Mouse (Mus musculus) Muller cell, postnatal 12 days (primary cell): ENCODE results near the gene Fgfr2.

ENCODE experiments used
- DNase-seq: peaks from one replicate; pipeline ENCODE4 v3.0.0-alpha.2; 2015; ENCODE audit errors: inconsistent ontology term

The Fgfr2 gene

DNA sequence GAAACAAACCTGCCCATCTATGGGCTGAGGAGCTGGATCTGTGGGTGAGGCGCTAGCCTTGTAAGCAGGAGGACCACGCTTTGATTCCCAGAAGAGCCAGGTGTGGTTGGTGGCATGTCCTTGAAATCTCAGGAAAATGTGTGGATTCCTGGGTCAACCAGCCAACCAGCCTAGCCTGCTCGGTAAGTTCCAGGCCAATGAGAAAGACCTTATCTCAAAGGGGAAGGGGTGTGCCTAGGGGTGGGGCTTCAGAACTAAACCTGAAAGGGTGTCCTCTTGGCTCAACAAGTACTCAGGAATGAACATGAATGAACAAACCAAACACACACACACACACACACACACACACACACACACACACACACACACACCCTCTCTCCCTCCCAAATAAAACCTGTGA is 81.4 kb downstream of the Fgfr2 start:
- no peak for DNase-seq

DNA sequence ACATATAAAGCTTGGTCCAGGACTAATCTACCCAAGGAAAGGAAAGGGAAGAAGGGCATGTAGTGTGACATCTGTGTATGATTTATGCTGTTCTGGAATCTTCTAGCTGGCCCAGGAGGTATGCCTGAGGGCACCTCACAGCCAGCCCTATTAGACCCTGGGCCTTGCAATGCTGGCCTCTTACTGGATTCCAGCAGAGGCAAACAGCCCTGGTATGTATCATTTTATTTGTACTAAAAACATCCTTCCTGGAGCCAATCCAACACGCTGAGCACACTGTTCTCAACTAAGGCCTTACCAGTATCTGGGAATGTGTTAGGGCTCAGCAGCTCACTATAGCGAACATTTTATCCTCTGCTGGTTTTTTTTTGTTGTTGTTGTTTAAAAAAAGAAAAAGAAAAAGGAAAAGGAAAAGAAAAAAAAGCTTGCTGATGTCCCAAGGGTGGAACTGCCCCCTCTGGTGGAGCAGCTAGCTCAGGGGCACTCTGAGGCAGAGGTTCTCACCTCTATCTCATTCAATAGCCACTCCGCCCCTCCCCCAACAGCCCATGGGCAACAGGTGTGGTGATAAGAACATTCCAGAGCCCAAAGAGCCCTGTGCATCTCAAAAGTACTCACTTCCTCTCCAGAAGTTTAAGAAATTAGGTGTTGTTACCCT is 82.3 kb downstream of the Fgfr2 start:
- DNase-seq = peak; percentile 44

DNA sequence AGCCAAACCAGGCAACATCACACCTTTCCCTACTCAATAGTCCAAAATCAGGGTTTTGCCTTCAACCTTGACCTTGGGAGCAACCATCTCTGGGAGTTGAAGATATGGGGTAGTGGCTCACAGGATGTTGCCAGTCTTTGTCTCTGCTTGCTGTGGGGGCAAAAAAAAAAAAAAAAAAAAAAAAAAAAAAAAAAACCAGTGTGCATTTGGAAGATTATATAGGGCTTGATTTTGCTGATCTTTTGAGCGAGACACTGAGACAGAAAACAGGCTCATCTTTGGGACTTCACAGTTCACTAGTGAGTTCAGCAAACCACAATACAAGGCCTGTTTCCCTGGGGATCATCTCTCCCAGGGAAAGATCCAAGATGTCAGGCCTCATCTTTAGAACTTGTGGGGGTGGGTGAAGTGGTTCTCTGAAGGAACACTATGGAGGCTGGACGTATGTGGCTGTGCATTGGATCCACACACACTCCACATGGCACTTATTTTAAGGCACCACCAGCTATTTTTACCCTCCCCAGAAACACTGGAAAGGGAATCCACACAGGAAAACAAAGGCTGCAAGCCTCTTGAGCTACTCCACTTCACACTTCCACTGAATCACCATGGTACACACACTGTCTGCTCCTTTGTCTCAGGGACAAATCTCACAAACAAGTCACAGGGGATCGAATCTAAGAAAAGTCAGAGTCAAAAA is 83.4 kb downstream of the Fgfr2 start:
- no peak for DNase-seq

DNA sequence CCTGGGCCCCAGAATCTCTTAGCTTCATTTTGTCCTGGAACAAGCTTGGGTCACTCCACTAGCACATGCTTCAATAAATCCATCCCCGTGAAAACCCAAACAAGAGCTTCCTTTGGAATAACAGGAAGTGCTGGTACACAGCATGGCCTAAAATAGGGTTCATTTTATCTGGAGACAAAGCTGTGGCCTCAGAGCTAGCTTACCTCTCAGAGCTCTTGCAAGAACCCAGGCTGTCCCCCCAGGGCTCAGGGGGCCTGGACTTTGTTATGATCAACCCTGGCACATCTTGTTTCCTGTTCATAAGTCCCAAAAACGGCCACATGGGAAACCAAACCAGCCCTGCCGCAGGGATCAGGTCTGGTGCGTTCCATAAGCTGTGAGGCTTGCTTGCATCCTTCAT is 85.5 kb downstream of the Fgfr2 start:
- no peak for DNase-seq

DNA sequence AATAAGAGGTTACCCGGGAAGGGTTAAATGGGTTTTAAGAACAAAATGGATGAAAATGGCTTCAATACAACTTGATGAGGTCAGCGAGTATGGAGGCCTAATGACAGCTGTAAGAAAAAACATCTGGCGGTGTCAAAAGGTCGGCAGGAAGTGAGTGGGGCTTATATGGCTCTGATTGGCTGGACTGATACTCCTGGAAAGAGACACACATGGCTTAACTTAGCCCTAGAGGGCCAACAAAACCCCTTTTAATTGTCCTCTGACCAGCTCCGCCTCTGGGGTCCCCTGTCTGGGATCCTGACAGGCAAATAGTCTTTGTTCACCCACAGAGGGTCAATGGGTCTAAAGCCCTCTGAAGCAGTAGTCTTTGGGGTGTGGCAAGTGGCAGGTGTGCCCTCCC is 85.9 kb downstream of the Fgfr2 start:
- no peak for DNase-seq

DNA sequence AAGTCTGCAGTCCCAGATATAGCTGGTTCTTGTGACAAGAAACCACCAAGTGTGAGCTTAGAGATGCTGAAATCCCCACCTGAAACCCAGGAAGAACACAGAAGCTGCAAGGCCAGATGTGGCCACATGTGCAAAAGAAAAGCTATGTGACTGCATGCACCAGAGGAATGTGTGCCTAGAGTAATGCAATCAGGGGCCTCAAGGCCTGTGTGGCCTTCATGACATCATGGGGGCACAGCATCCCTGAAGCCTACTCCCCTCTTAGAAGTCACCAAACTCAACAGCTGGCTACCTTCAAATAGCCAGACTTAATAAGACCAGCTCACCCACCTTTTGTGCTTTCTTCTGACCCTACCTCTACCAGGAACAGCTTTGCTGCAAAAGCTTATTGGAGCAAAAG is 87.2 kb downstream of the Fgfr2 start:
- DNase-seq = no peak

DNA sequence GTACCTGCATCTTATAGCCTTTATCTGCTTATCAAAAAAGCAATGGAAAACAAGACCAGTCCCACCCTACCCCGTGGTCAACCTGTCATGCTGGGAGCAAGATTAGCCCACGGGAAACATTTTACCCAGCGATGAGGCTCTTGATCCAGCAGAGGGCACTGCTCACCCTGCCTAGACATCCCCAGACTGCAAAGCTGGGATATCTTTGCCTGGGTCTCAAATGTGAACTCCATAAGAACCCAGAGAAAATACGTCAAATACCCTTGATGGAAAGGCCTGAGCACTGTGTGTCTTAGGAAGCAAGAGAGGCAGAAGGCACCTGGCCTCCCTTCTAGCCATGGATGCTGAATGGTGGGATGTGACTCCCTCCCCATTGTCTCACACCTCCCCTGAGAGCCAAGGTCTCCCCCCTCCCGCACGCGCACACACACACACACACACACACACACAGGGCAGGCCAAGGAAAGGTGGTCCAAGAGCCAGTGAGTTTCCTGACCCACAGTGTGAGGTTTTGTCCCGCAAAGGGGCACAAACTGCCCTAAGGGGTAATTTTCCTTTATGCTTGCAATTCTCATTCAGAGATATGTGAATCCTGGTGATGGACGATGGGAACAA is 90.5 kb downstream of the Fgfr2 start:
- DNase-seq = peak; percentile 67

DNA sequence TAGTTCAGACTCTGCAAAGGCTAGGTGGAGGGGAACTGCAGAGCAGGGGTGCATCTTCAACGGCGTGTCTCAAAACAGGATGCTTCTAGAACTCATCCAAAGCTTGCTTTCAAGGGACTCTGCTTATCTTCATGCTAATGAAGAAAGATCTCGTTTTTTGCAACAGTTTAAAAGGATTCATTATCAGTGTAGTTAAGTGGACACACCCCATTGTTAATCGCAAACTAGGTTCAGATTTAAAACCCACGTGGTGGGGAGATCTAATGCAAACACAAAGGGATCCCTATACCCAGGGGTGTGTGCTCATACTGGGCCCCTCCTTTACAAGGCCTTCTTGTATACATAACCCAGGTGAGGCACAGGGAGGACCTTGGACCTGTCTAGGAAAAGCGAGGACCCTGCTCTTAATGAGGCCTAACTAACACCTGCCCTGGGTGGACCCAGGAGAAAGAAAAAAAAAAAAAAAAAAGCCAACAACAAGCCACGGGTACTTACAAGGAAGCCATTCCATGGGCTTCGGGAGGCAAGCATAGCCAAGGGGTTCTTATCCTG is 93.6 kb downstream of the Fgfr2 start:
- DNase-seq = no peak

DNA sequence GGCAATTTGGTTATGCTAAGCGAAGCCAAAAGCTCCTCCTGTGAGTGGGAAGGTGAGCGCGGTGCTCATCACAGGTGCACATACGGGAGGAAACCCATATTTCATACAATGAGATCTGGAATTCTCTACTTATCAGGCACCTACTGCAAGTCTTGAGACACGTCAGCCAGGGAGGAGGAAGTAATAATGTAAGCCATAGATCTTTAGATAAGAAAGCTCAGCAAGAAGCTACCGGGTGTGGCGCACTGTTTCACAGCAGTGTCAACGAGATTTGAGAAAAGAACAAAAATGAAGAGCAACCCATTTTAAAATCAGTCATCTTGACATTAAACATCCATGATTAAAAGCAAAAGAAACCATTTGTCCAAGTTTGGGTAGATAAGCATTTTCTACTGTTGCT is 94.1 kb downstream of the Fgfr2 start:
- DNase-seq = no peak

DNA sequence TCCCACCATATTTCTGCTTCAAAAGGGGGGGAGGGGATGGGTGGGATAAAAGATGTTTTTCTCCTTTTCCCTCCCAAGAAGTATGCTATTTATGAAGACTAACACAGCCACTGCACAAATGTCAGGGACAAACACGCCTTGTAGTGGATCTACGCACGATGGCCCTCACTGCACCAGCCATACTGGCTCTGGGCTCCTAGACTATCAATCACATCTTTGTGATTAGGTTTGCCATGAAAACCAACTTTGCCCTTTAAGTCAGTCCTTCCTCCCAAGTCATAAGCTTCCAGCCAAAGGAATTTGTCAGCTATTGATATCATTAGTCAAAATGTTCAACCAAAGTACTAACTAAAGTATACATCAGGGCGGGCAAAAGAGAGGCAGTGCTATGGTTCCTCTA is 95.2 kb downstream of the Fgfr2 start:
- DNase-seq = no peak

DNA sequence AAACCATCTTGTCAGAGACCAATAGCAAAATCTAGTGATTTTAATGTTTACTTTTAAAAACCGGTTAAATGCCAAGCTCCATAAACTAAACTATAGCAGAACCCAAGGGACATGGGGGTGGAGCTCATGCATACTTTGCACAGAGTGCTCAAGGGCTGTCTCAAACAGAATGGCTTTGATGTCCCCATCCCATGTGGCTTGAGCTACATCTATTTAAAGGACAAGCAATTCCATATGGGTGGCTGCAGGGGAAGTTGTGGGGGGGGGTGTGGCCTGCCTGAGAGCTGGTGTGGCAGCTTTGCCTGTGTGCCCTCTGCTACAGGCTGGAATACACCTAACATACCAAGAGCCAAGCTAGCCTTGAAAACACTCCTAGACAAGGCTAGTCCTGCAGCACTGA is 98.5 kb downstream of the Fgfr2 start:
- no peak for DNase-seq

DNA sequence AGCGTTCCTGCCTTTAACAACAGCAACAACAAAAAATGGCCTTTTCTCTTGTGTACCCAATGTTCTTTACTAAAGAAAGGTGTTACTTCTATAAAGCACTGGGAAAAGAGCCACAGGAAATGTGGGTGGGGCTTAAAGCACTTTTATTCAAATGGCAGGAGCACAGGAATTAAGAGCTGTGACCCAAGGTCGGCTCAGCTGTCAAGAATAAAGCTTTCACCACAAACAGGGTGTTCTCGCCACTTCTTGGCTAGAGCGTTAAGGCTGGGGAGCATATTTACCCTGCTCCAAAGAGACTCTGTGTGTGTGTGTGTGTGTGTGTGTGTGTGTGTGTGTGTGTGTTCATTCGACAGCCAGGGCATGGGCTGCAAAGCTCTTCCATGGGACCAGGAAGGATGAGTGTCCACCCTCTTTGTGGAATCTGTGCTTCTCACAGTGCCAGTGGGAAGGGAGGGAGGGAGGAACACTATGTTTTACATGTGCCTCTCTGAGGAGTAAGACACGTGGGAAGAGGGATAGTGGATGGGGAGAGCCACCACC is 103.6 kb downstream of the Fgfr2 start:
- DNase-seq = no peak

DNA sequence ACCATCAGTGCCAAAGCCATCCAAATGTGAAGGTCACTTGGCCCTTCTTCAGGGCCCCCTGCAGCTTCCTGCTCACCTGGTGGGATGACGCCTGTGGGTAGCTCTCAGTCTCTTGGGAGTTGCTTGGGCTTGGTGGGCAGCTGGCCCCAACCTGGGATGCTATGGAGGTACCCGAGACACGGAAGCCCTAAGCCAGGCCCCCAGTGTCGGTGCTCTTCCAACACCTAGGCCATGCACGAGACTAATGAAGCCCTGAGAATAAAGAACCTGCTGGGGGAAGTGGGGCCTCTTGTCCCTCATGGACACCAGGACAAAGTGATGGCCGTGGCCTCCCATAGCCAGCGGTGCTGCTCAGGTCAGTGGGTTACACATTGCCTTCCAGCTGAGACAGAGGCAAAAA is 104.2 kb downstream of the Fgfr2 start:
- no peak for DNase-seq

DNA sequence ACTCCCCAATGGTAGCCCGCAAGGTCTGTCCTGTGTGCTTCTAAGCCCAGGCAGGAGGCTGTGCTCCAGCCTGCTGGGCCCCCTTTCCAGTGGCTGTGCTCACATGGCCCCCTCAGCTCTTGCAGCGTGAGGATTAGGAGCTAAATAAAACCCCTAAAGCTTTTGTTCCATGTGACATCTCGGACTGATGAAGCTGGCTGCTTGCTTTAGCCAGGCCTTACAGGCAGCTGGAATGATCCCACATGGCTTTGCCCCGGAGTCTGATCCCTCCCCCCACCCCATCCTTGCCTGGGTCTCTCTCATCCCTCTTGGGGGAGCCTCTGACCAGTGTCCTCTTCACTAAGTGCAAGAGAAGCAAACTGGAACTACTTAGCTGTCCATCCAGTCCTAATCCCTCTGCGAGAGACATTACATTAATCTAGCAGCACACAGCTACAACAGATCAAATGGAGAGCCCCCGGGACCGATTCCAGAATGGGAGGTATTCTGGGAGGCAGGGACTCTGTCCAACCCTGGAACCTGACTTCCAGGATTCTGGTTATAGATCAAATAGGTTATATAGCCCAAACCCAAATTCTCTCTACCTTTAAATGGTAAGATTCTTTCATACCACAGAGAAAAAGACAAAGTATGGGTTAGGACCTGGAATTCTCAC is 107.6 kb downstream of the Fgfr2 start:
- DNase-seq = no peak

DNA sequence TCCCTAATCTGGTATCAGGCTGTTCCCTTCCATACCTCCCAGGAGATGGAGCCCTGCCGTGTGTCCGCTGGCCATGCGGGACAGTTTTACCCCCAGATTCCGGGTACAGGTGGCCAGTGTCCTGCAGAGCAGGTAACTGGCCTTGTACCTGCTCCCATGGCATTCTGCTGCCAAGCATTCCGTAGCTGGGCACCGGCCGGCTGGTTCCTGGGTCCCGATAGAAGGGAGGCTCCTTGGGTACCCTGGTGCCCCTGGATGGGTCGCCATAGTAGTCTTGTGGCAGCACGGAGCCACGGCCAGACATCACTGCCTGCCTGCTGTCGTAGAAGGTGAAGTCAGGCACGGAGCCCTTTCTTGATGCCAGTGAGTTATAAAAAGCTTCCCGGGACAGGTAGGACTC is 108.5 kb downstream of the Fgfr2 start:
- DNase-seq = no peak

DNA sequence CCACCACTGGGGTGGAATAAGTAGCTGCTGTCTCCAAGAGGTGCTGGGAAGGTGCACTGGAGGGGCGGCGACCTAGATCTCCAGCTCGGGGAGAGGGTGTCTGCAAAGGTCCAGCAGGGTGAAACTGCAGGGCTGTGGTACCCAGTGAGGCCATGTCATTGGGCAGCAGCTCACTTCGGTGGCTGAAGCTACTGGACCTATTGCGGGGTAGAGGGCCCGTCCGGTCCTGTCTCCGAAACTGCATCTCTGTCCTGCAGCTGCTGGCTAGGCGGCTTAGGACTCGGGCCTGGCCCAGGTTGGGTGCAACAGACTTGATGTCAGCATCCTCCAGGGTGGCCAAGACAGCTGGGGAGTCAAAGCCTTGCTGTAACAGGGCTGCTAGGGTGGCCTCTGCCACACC is 109.2 kb downstream of the Fgfr2 start:
- no peak for DNase-seq

DNA sequence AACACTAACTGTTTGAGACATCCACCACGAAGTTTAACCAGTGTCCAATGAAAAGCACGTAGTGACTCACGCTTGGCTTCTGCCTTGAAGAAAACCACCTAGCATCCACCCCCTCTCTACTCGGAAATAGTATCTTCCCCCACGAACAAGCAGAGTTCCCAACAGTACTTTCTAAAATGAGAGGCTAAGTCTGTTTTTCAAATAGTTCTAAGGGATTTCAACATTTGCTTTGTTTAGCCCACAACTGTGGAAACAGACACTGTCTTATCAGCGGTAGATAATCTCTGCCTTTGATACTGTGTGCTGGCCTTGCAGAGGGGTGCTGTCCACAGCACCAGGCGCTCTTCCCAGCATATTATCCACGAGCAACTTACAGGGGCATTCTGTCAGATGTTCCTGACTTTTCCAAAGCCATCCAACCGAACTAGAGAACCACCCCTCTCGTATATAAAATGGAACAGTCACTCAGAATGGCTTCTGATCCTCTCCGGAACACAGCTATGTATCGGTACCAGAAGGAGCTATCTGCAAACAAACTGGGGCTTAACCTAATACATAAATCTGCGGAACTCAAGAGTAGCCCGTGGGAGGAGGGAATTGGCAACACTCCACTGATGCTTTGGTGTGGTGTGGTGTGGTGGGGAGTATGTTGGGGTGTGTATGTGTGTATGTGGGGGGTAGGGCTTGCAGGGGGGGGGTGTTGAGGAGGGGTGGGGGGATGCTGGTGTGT is 110.3 kb downstream of the Fgfr2 start:
- peak; percentile 57 for DNase-seq

DNA sequence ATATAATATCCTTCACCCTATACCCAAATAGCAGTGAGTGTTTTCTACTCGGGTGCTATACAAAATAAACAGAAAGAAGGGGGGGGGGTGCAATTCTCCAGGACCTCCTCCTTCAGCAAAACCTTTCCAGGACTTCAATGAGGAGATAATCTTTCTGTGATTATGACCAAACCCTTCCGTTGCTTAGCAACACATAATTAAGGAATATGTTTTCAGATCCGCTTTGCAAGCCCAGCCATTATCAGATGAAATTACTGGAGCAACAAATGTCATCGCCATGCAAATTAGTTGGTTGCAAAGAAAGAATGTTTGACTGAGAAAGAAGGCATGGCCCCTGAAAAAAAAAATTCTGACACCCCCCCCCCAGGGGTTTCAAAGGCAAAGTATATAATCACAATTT is 111.5 kb downstream of the Fgfr2 start:
- peak; percentile 59 for DNase-seq

DNA sequence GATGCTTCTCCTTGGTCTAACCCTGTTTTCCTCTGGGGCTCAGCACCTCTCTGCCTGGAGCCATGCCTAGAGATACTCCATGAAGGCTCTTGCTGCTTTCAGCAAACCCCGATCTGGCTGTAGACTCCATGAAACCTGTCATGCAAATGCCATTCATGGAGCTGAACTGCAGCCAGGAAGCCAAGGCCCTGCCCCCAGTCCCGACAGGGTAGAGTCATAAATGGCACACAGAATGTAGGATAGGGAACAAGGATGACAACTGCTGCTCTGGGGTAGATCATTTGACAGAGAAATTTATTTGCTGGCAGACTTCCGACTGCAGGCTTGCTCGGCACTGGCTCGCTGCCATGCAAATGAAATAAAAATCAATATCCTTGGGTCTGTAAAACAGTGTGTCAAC is 112.0 kb downstream of the Fgfr2 start:
- peak; percentile 58 for DNase-seq

DNA sequence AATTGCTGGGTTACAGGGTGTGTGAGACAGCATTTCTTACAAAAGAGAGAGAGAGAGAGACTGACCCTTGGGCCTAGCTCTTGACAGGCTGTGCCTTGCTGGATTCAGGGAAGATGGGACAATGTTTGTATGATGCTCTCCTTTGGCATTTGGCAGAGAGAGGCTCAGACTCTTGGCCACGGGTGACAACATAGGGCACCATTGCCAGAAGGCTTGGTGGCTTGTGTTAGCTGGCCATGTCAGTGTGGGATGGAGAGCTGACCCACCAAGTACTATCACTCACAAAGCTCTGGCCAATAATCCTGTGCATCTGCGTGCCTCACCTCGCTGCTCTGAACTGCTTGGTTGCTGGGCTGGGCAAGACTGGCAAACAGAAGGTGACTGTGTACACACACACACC is 112.7 kb downstream of the Fgfr2 start:
- DNase-seq = no peak

DNA sequence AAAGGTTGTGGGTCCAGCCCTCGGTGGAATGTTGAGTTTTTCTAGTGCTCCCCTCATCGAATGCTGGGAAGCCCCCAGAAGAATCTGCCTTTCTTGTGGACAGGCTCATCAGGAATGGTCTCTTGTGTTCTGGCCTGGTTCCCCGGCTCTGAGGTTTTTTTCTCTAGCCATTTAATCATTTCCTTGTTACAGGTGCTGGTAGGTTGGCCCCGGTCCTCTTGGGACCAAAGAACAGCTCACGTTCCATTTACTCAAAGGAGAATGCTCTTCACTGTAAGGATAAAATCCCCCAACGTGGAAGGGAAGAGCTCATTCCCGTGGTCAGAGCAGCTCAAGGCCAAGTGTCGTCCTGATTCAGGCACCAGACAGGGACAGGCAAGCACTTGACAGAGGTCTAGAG is 113.5 kb downstream of the Fgfr2 start:
- DNase-seq = no peak

DNA sequence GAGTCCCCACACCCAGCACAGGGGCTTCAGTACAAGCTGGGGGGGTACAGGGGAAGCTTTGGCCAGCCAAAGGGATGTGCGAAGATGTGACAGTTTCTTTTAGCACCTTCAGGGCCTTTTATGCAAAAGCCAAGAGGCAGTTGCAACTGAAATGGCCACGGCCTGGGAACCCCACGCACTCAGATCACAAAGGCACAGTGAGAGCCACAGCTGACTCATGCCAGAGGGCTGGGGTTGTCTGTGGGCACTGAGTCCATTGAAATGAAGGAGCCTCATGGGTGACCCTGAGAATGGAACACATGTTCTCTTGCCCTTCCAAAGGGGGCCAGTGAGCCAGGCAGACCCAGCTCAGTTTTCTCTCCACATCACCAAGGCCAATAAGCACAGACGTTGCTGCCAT is 114.5 kb downstream of the Fgfr2 start:
- peak; percentile 63 for DNase-seq
